Mouse (Mus musculus) E14TG2a.4 (cell line): ENCODE data around the gene Abcd4.

Experiments used
- CTCF ChIP-seq: conservative IDR thresholded peaks from 2 replicates; pipeline ENCODE4 v1.5.1; 2014; ENCODE audit warnings: low read length
- NANOG ChIP-seq: IDR thresholded peaks from 2 replicates; pipeline ENCODE4 v1.6.1; 2014; ENCODE audit warnings: borderline replicate concordance, low read length, mixed read lengths
- POU5F1 ChIP-seq: IDR thresholded peaks from 2 replicates; pipeline ENCODE4 v1.6.1; 2014; ENCODE audit warnings: low read length, borderline replicate concordance

GRCm38 (mm10) chr12:84653912-84654311, 36.7 kb upstream of the Abcd4 start:
- TF ChIP-seq CTCF (peak; percentile 90), NANOG (no peak), POU5F1 (no peak)
